Mouse (Mus musculus) liver, adult 2 months (tissue): ENCODE measurements around the gene Lrpap1.

Experiments
- CTCF ChIP-seq: fragments of 200-500 bp; IDR thresholded peaks from 2 replicates; pipeline ENCODE4 v1.5.1; 2011; ENCODE audit warnings: low read depth, low read length, control low read depth
- POLR2A ChIP-seq: fragments of 200-500 bp; IDR thresholded peaks from 2 replicates; pipeline ENCODE4 v1.6.1; 2011; ENCODE audit warnings: low read length, control low read depth; ENCODE audit not compliant: insufficient read depth; ENCODE audit errors: extremely low read depth

DNA sequence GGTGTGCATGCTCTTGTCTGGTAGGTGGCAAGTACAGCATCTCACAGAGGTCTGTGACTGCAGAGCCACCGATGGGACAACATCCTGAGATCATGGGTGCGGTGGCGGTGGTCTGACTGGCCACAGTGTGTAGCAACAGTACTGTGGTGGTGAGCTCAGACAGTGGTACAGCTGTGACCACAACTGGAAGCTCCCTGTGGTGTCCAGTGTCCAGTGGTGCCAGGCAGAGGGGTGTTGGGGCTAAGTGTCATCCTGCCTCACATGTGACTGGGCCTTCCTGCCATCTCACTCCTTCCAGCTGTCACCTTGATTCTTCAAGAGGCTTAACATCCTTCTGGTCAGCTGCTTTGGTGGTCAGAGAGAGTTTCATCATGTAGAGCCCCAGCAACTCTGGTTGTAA is 50.9 kb downstream of the Lrpap1 start:
- TF ChIP-seq POLR2A (no peak), CTCF (no peak)
